Mouse (Mus musculus): ENCODE measurements around the gene Tprkb.

DNA sequence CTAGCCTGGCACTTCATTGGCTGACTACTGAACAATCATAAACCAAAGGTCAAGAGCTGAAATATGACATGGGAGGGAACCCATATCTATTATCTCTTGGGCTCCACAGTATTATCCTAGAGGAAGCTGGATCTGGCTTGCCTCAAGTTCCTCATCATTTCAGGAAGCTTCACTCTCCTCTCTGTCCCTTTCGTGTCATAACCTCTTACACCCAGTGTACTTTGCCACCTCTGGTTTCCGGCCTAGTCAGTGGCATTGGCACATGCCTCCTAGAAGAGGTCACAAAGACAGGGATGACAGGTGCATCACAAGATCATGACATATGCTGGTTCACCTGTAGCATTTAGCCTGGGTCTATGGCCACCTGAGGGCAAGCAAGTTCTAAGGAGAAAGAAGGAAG is 9.4 kb upstream of the Tprkb start:
- TF ChIP-seq CTCF (IDR thresholded peaks at IDR 0.05; ENCODE audit: low read depth, low read length): no peak
- TF ChIP-seq POLR2A (IDR thresholded peaks at IDR 0.05; ENCODE audit: borderline replicate concordance, low read depth, low read length): no peak
